Mouse (Mus musculus) heart, adult 2 months (tissue): ENCODE measurements around the gene Vill. TPM values are rescaled to one million over a fixed set of nuclear protein-coding genes. Genes with fewer than 3 reads are reported as not detected.

Experiments
- DNase-seq, 2 experiments: peaks; one replicate each; pipeline ENCODE4 v3.0.0; 2021
- H3K27ac ChIP-seq: fragments of 200-600 bp; 2 replicates; pipeline ENCODE4 v1.8.1; 2022
- H3K27me3 ChIP-seq: fragments of 200-500 bp; 2 replicates; pipeline ENCODE4 v1.6.1; 2012; ENCODE audit warnings: mild to moderate bottlenecking, low read length, inconsistent platforms, mixed read lengths; ENCODE audit not compliant: control insufficient read depth, insufficient read depth
- H3K36me3 ChIP-seq: fragments of 200-500 bp; 2 replicates; pipeline ENCODE4 v1.6.1; 2012; ENCODE audit warnings: low read length, inconsistent platforms; ENCODE audit not compliant: control insufficient read depth, insufficient read depth
- H3K4me1 ChIP-seq: fragments of 200-500 bp; 2 replicates; pipeline ENCODE4 v1.6.1; 2011; ENCODE audit warnings: low read length; ENCODE audit not compliant: control insufficient read depth, insufficient read depth
- H3K4me3 ChIP-seq: fragments of 200-600 bp; 2 replicates; pipeline ENCODE4 v1.8.1; 2022
- H3K79me2 ChIP-seq: fragments of 200-500 bp; replicated peaks from 2 replicates; pipeline ENCODE4 v1.6.1; 2012; ENCODE audit warnings: mild to moderate bottlenecking, inconsistent platforms, low read length, moderate library complexity, mixed read lengths; ENCODE audit not compliant: control insufficient read depth, insufficient read depth
- H3K9ac ChIP-seq: fragments of 200-500 bp; 2 replicates; pipeline ENCODE4 v1.6.1; 2012; ENCODE audit warnings: low read depth, mild to moderate bottlenecking, control low read depth, inconsistent platforms, low read length, mixed read lengths
- CTCF ChIP-seq: fragments of 200-600 bp; IDR thresholded peaks from 2 replicates; pipeline ENCODE4 v1.8.1; 2022; ENCODE audit warnings: antibody characterized with exemption, mild to moderate bottlenecking, moderate library complexity
- EP300 ChIP-seq: fragments of 200-500 bp; IDR thresholded peaks from 2 replicates; pipeline ENCODE4 v1.6.1; 2011; ENCODE audit warnings: low read depth, low read length, control low read depth; ENCODE audit not compliant: insufficient read depth
- POLR2A ChIP-seq: fragments of 200-500 bp; IDR thresholded peaks from 2 replicates; pipeline ENCODE4 v1.6.1; 2011; ENCODE audit warnings: mild to moderate bottlenecking, low read depth, low read length, control low read depth; ENCODE audit not compliant: insufficient read depth
- WGBS: fragments of 180-500 bp; shearing (Covaris S2); methylation state at CpG from one replicate; pipeline ENCODE4 v1.1.7; 2018; 5-methylcytosine and 5-hydroxymethylcytosine counted together
- intact Hi-C: fragments of 180-260 bp; cut with DNase I; formaldehyde crosslinking; loops from one replicate; pipeline ENCODE4 v1.15.1; 2025
- long read RNA-seq: library from polyadenylated mRNA; stranded (forward); transcript quantifications from one replicate; pipeline ENCODE4 v2.0.0, GENCODE M21; 2021
- polyA plus RNA-seq: library from polyadenylated mRNA; depleted of rRNA; stranded (reverse); fragments of >200 nt; gene quantifications from 2 replicates; pipeline ENCODE4 v1.2.3, GENCODE M21; 2012; rRNA removed
- total RNA-seq, 2 experiments: library from RNA; stranded (reverse); gene quantifications; 2 replicates each; pipeline ENCODE4 v1.2.3; 2021

The Vill gene
- total RNA-seq (under 1 TPM; 0.20 to 0.34 TPM), polyA plus RNA-seq (0.85 and 1.4 TPM in 2 replicates)
- long read RNA-seq, result 0 reads

- peaks cover 7% of the 10 kb centered on the region for H3K4me1 ChIP-seq
- WGBS, result 13% methylated on average over 22 of the region's 22 CpGs
- TF ChIP-seq EP300, result no peak
- TF ChIP-seq CTCF, result no peak
- TF ChIP-seq POLR2A, result no peak
- H3K4me3 ChIP-seq, result no peak within 1 kb of the TSS; the same call in 1 of the 2 replicates
- no peaks in the 10 kb centered on the region for H3K36me3 ChIP-seq
- no peak for DNase-seq
- no peaks in the 10 kb centered on the region for H3K27me3 ChIP-seq
- no peak within 1 kb of the TSS for H3K27ac ChIP-seq
- H3K9ac ChIP-seq, result no peak within 1 kb of the TSS
- intact Hi-C loops, result no loop called here
- no peaks in the 10 kb centered on the region for H3K79me2 ChIP-seq
These were observed at the start of gene Vill for GRCm38 (mm10) chr9:119052154-119052944. TSS of gene Vill (plus strand) at chr9:119052778.

- Histone ChIP-seq H3K4me3 (no peak overlapping the region), H3K4me1 (peaks cover 3% of the 10 kb centered on the region; the same call in 1 of the 2 replicates), H3K9ac (no peak overlapping the region), H3K79me2 (no peaks in the 10 kb centered on the region), H3K36me3 (no peaks in the 10 kb centered on the region), H3K27me3 (no peaks in the 10 kb centered on the region), H3K27ac (peak overlapping the region; percentile 27)
- DNase-seq, result no peak
- WGBS, result 69% methylated on average over 23 of the region's 23 CpGs
- no peak for TF ChIP-seq EP300
- TF ChIP-seq POLR2A, result no peak
- no peak for TF ChIP-seq CTCF
- intact Hi-C loops, result loop anchor here (5.0 kb wide), 1 partner anchor 47 kb away; no protein-coding TSS in a partner anchor
These were observed 48.4 kb upstream of the Vill start for GRCm38 (mm10) chr9:119003990-119004702.

GRCm38 (mm10) chr9:119004703-119005076, 47.9 kb upstream of the Vill start:
- Histone ChIP-seq H3K27ac (no peak overlapping the region; the same call in 1 of the 2 replicates), H3K79me2 (no peaks in the 10 kb centered on the region), H3K4me3 (no peak overlapping the region), H3K36me3 (no peaks in the 10 kb centered on the region), H3K9ac (no peak overlapping the region), H3K4me1 (peaks cover 3% of the 10 kb centered on the region; the same call in 1 of the 2 replicates), H3K27me3 (no peaks in the 10 kb centered on the region)
- DNase-seq, result no peak
- TF ChIP-seq POLR2A, result no peak
- no peak for TF ChIP-seq CTCF
- no peak for TF ChIP-seq EP300
- 92% methylated on average over 16 of the region's 16 CpGs for WGBS
- intact Hi-C loops, result loop anchor here (5.0 kb wide), 1 partner anchor 47 kb away; no protein-coding TSS in a partner anchor

- Histone ChIP-seq H3K27ac (no peak overlapping the region), H3K27me3 (no peaks in the 10 kb centered on the region), H3K36me3 (no peaks in the 10 kb centered on the region), H3K4me1 (peaks cover 3% of the 10 kb centered on the region; the same call in 1 of the 2 replicates), H3K79me2 (no peaks in the 10 kb centered on the region), H3K4me3 (no peak overlapping the region), H3K9ac (no peak overlapping the region)
- no peak for TF ChIP-seq POLR2A
- TF ChIP-seq EP300, result no peak
- TF ChIP-seq CTCF, result no peak
- intact Hi-C loops, result no loop called here
- DNase-seq, result no peak
- 90% methylated on average over 15 of the region's 15 CpGs for WGBS
These were observed 47.1 kb upstream of the Vill start for GRCm38 (mm10) chr9:119005303-119006029.

- Histone ChIP-seq H3K27ac (no peak overlapping the region), H3K27me3 (no peaks in the 10 kb centered on the region), H3K79me2 (no peaks in the 10 kb centered on the region), H3K4me1 (peaks cover 2% of the 10 kb centered on the region; the same call in 1 of the 2 replicates), H3K36me3 (no peaks in the 10 kb centered on the region), H3K9ac (no peak overlapping the region), H3K4me3 (no peak overlapping the region)
- DNase-seq, result no peak
- TF ChIP-seq CTCF (no peak), EP300 (no peak), POLR2A (no peak)
- intact Hi-C loops, result no loop called here
- WGBS, result 82% methylated on average over 10 of the region's 10 CpGs
These were observed 45.3 kb upstream of the Vill start for GRCm38 (mm10) chr9:119007266-119007665.
